In the genomic region with DNA sequence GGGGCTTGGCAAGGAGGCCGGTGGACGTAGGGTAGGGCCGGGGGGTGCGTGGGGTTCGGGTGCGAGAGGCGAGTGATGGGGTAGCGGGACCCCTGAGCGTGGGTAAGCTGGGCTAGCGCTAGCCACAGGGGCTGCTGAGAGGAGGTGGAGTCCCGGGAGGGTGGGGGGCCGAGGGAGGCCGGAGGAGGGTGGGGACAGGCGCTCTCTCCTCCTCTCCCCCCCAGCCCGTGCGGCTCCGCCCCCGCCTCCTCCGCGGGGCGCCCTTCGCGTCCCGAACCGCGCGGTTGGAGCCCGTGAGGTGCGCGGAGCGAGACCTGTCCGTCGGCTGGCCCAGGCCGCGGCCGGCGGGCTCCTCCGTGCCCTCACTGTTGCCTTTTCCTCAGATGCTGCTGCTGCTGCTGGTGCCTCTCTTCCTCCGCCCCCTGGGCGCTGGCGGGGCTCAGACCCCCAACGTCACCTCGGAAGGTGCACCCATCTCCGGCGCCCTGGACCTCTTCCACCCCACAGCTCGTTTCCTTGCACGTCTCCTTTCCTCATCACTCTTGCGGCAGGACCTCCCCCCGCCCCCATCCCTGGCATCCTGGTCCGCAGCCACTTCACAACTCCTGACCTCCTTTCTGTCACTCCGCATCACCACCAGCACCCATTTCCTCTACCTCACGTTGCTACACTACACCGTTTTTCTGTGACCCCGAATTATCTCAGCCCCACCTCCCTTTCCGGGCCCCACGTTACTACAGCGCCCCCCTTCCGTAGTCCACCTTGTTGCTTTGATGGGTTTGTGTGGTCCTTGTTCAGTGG, we compare ENCODE assay signal across 8 mouse cellular contexts. TPM values are rescaled to one million over a fixed set of nuclear protein-coding genes. Genes with fewer than 3 reads are reported as not detected.
A peak's percentile ranks its signal among the peaks of the same experiment; 100 is the strongest.
DNase-seq lines count a peak whose midpoint lies in the region; ATAC-seq and TF ChIP-seq lines count a peak whose summit lies in the region.

No protein-coding gene starts in this region.

- peak overlapping the region; percentile 87 for H3K9ac ChIP-seq in lung, embryonic 14.5 days

- peak overlapping the region; percentile 86 for H3K4me2 ChIP-seq in lung, embryonic 14.5 days

- peak; percentile 74 to 86 for DNase-seq in adrenal gland, postnatal 36 days
- peak; percentile 58 to 74 for DNase-seq in heart, postnatal 14 days
- peak; percentile 74 to 78 for DNase-seq in kidney, postnatal 4 days
- DNase-seq in lung, embryonic 14.5 days: peak; percentile 63
- DNase-seq in c-Kit-positive CD71-positive TER-119-positive erythroid progenitor cells, embryonic 14.5 days (ENCODE audit: low spot score): no peak

- ATAC-seq in lung, embryonic 14.5 days (ENCODE audit: insufficient read depth): peak; percentile 74

- H3K4me1 ChIP-seq in E14TG2a.4 (replicated peaks; ENCODE audit: low read depth, low read length): peaks cover 67% of the 10 kb centered on the region
- H3K4me1 ChIP-seq in embryonic fibroblast, embryonic 13.5 days (ENCODE audit: control insufficient read depth, insufficient read depth, low read length): peaks cover 2% of the 10 kb centered on the region
- 0 out of 2 replicates have a peak, but pooled peaks cover 6% of the 10 kb centered on the region for H3K4me1 ChIP-seq in lung, embryonic 14.5 days (ENCODE audit: insufficient read depth)
- H3K4me1 ChIP-seq in olfactory bulb, adult 2 months (ENCODE audit: control insufficient read depth, insufficient read depth, low read length): peaks cover 20% of the 10 kb centered on the region

- no peaks in the 10 kb centered on the region for H3K9me3 ChIP-seq in E14TG2a.4 (ENCODE audit: low read length)
- H3K9me3 ChIP-seq in lung, embryonic 14.5 days (ENCODE audit: low read depth, low read length): no peaks in the 10 kb centered on the region

- H3K27ac ChIP-seq in embryonic fibroblast, embryonic 13.5 days (ENCODE audit: insufficient read depth, low read length): no peak overlapping the region
- peak overlapping the region; percentile 81 for H3K27ac ChIP-seq in lung, embryonic 14.5 days (ENCODE audit: low read depth)
- peak overlapping the region; percentile 67 for H3K27ac ChIP-seq in olfactory bulb, adult 2 months (ENCODE audit: insufficient read depth, low read depth, low read length)

- peak overlapping the region; percentile 95 for H3K4me3 ChIP-seq in E14TG2a.4 (replicated peaks; ENCODE audit: low read length)
- H3K4me3 ChIP-seq in embryonic fibroblast, embryonic 13.5 days (ENCODE audit: insufficient read depth, low read length): peak overlapping the region; percentile 81
- H3K4me3 ChIP-seq in lung, embryonic 14.5 days (ENCODE audit: low read depth, low read length): peak overlapping the region; percentile 79
- H3K4me3 ChIP-seq in olfactory bulb, adult 2 months (ENCODE audit: insufficient read depth, low read depth, low read length): peak overlapping the region; percentile 95

- under 1% methylated on average over 47 of the region's 58 CpGs for WGBS in lung, embryonic 14.5 days
- 2% methylated on average over 55 of the region's 58 CpGs for WGBS in olfactory bulb, adult 2 months

- intact Hi-C loops in heart, postnatal 14 days (cut with DNase I): loop anchor here (1.0 to 5.0 kb wide), 4 partner anchors 49 to 224 kb away; partner anchors contain the start of gene Trim26

- H3K27me3 ChIP-seq in E14TG2a.4 (ENCODE audit: insufficient read depth, low read length): 0 out of 2 replicates have a peak, but pooled peaks cover 2% of the 10 kb centered on the region
- no peaks in the 10 kb centered on the region; the same call in 1 of the 2 replicates for H3K27me3 ChIP-seq in lung, embryonic 14.5 days (ENCODE audit: insufficient read depth, low read length)

- peaks cover 31% of the 10 kb centered on the region for H3K36me3 ChIP-seq in E14TG2a.4 (ENCODE audit: insufficient read depth, low read length)
- H3K36me3 ChIP-seq in lung, embryonic 14.5 days (ENCODE audit: insufficient read depth): no peaks in the 10 kb centered on the region

- TF ChIP-seq POLR2A in embryonic fibroblast, embryonic 13.5 days (IDR thresholded peaks at IDR 0.05; ENCODE audit: low read depth, low read length): peak; percentile 59
- TF ChIP-seq POLR2A in olfactory bulb, adult 2 months (IDR thresholded peaks at IDR 0.05; ENCODE audit: insufficient read depth, low read depth, low read length): 0 out of 2 replicates have a peak, but pooled peaks have one; percentile 6

- no peak for TF ChIP-seq CTCF in E14TG2a.4 (conservative IDR thresholded peaks at IDR 0.05; ENCODE audit: low read length)
- TF ChIP-seq CTCF in embryonic fibroblast, embryonic 13.5 days (IDR thresholded peaks at IDR 0.05; ENCODE audit: borderline replicate concordance, insufficient read depth, low read length): peak; percentile 35; the same call in 1 of the 2 replicates
- TF ChIP-seq CTCF in lung, embryonic 14.5 days (IDR thresholded peaks at IDR 0.05; ENCODE audit: low read depth): peak; percentile 26; the same call in 1 of the 2 replicates
- 0 out of 2 replicates have a peak, but pooled peaks have one; percentile 11 for TF ChIP-seq CTCF in olfactory bulb, adult 2 months (IDR thresholded peaks at IDR 0.05; ENCODE audit: insufficient read depth, low read depth, low read length)

RNA-seq across cellular contexts. Expression of gene Gabbr1, which starts 0.7 kb away (rescaled TPM):
- total RNA-seq in adrenal gland, postnatal 36 days (2021): 10 to 100 TPM; 23.7 to 26.4 TPM
- 49.1 and 56.8 TPM in 2 replicates for polyA plus RNA-seq in embryonic fibroblast, embryonic 13.5 days (2011; ENCODE audit: insufficient read length, low read depth, missing spikeins)
- 10 to 100 TPM; 16.9 TPM for total RNA-seq in heart, postnatal 14 days (2021)
- polyA plus RNA-seq in lung, embryonic 14.5 days (2014; fragmentation: Nextera tagmentation; extraction: Ambion mirVana): 7.0 and 8.8 TPM in 2 replicates
- polyA plus RNA-seq in olfactory bulb, adult 2 months (2012; ENCODE audit: insufficient read depth, insufficient read length, low replicate concordance, missing spikeins): 220 and 221 TPM in 2 replicates

RNA-seq across cellular contexts. Expression of gene Mog, which starts 23.3 kb away (rescaled TPM):
- total RNA-seq in adrenal gland, postnatal 36 days (2021): not detected
- polyA plus RNA-seq in embryonic fibroblast, embryonic 13.5 days (2011; ENCODE audit: insufficient read length, low read depth, missing spikeins): not detected in 2 replicates
- total RNA-seq in heart, postnatal 14 days (2021): not detected
- 0.11 and 0.13 TPM in 2 replicates for polyA plus RNA-seq in lung, embryonic 14.5 days (2014; fragmentation: Nextera tagmentation; extraction: Ambion mirVana)
- not detected in 2 replicates for polyA plus RNA-seq in olfactory bulb, adult 2 months (2012; ENCODE audit: insufficient read depth, insufficient read length, low replicate concordance, missing spikeins)

RNA-seq across cellular contexts. Expression of gene Olfr90, which starts 41.8 kb away (rescaled TPM):
- not detected for total RNA-seq in adrenal gland, postnatal 36 days (2021)
- not detected in 2 replicates for polyA plus RNA-seq in embryonic fibroblast, embryonic 13.5 days (2011; ENCODE audit: insufficient read length, low read depth, missing spikeins)
- not detected for total RNA-seq in heart, postnatal 14 days (2021)
- polyA plus RNA-seq in lung, embryonic 14.5 days (2014; fragmentation: Nextera tagmentation; extraction: Ambion mirVana): 0.34 TPM in 1 of 2 replicates, not detected in the other
- not detected in 2 replicates for polyA plus RNA-seq in olfactory bulb, adult 2 months (2012; ENCODE audit: insufficient read depth, insufficient read length, low replicate concordance, missing spikeins)

RNA-seq across cellular contexts. Expression of gene Zfp57, which starts 45.5 kb away (rescaled TPM):
- 1 to 10 TPM; 1.5 to 3.3 TPM for total RNA-seq in adrenal gland, postnatal 36 days (2021)
- polyA plus RNA-seq in embryonic fibroblast, embryonic 13.5 days (2011; ENCODE audit: insufficient read length, low read depth, missing spikeins): 67.2 and 80.0 TPM in 2 replicates
- total RNA-seq in heart, postnatal 14 days (2021): 1 to 10 TPM; 3.7 to 4.6 TPM
- 77.5 and 80.7 TPM in 2 replicates for polyA plus RNA-seq in lung, embryonic 14.5 days (2014; fragmentation: Nextera tagmentation; extraction: Ambion mirVana)
- not detected in 2 replicates for polyA plus RNA-seq in olfactory bulb, adult 2 months (2012; ENCODE audit: insufficient read depth, insufficient read length, low replicate concordance, missing spikeins)

RNA-seq across cellular contexts. Expression of gene Olfr91, which starts 51.6 kb away (rescaled TPM):
- not detected for total RNA-seq in adrenal gland, postnatal 36 days (2021)
- polyA plus RNA-seq in embryonic fibroblast, embryonic 13.5 days (2011; ENCODE audit: insufficient read length, low read depth, missing spikeins): not detected in 2 replicates
- total RNA-seq in heart, postnatal 14 days (2021): not detected
- 0.07 TPM in 1 of 2 replicates, not detected in the other for polyA plus RNA-seq in lung, embryonic 14.5 days (2014; fragmentation: Nextera tagmentation; extraction: Ambion mirVana)
- polyA plus RNA-seq in olfactory bulb, adult 2 months (2012; ENCODE audit: insufficient read depth, insufficient read length, low replicate concordance, missing spikeins): not detected in 2 replicates
